Mouse (Mus musculus) frontal cortex, postnatal 25 days (tissue): Measurements from ENCODE around the gene Btbd3.
"Not testable (repeated sequence)": the region's sequence is repeated elsewhere in the genome, so short reads cannot be mapped to it uniquely, and the experiment has no call there.

Experiments
- DNase-seq, 2 experiments: peaks; one replicate each; pipeline ENCODE4 v3.0.0; 2022; ENCODE audit warnings: low spot score in 2 of 2

Btbd3 gene

GRCm38 (mm10) chr2:138279641-138280040 lies 23.3 kb downstream of the Btbd3 start:
- DNase-seq = no peak

GRCm38 (mm10) chr2:138280225-138280711 lies 23.9 kb downstream of the Btbd3 start:
- DNase-seq = no peak

- no peak for DNase-seq
These were observed 25.3 kb downstream of the Btbd3 start for GRCm38 (mm10) chr2:138281550-138282201.

- DNase-seq = no peak
These were observed 27.0 kb downstream of the Btbd3 start for GRCm38 (mm10) chr2:138283372-138283771.

GRCm38 (mm10) chr2:138283856-138284255 lies 27.5 kb downstream of the Btbd3 start:
- DNase-seq = no peak

- DNase-seq = no peak
These were observed 29.4 kb downstream of the Btbd3 start for GRCm38 (mm10) chr2:138285811-138286210.

GRCm38 (mm10) chr2:138290154-138290553 lies 33.8 kb downstream of the Btbd3 start:
- no peak for DNase-seq

- DNase-seq = no peak
These were observed 37.9 kb downstream of the Btbd3 start for GRCm38 (mm10) chr2:138294286-138294685.

- DNase-seq = no peak
These were observed 49.9 kb downstream of the Btbd3 start for GRCm38 (mm10) chr2:138306236-138306635.

- DNase-seq = no peak
These were observed 59.3 kb downstream of the Btbd3 start for GRCm38 (mm10) chr2:138315644-138316043.

GRCm38 (mm10) chr2:138320408-138320807 lies 64.0 kb downstream of the Btbd3 start:
- DNase-seq = no peak

- no peak for DNase-seq
These were observed 64.7 kb downstream of the Btbd3 start for GRCm38 (mm10) chr2:138321041-138321481.

- DNase-seq = no peak
These were observed 66.1 kb downstream of the Btbd3 start for GRCm38 (mm10) chr2:138322270-138323114.

GRCm38 (mm10) chr2:138326367-138326766 lies 70.0 kb downstream of the Btbd3 start:
- DNase-seq = no peak

GRCm38 (mm10) chr2:138334198-138334597 lies 77.8 kb downstream of the Btbd3 start:
- DNase-seq = not testable (repeated sequence)

GRCm38 (mm10) chr2:138337886-138338494 lies 81.6 kb downstream of the Btbd3 start:
- DNase-seq = no peak

GRCm38 (mm10) chr2:138338524-138338923 lies 82.2 kb downstream of the Btbd3 start:
- DNase-seq = no peak

- DNase-seq = no peak
These were observed 99.0 kb downstream of the Btbd3 start for GRCm38 (mm10) chr2:138355366-138355765.

GRCm38 (mm10) chr2:138362474-138362873 lies 106.1 kb downstream of the Btbd3 start:
- DNase-seq = no peak

- DNase-seq = no peak
These were observed 109.0 kb downstream of the Btbd3 start for GRCm38 (mm10) chr2:138365391-138365790.

GRCm38 (mm10) chr2:138374556-138374955 lies 118.2 kb downstream of the Btbd3 start:
- DNase-seq = no peak

- no peak for DNase-seq
These were observed 122.5 kb downstream of the Btbd3 start for GRCm38 (mm10) chr2:138378855-138379254.
